Mouse (Mus musculus) frontal cortex, adult (tissue): ENCODE data around the gene Cxcl16.
"Not testable (repeated sequence)": the region's sequence is repeated elsewhere in the genome, so short reads cannot be mapped to it uniquely, and the experiment has no call there.

Experiments
- ATAC-seq: cut with Nextera tagmentation; 2 replicates; pipeline ENCODE4 v1.9.2; 2017; ENCODE audit warnings: mild to moderate bottlenecking, moderate library complexity, mixed read lengths; ENCODE audit not compliant: low TSS enrichment

The Cxcl16 gene

GRCm38 (mm10) chr11:70453261-70454044 lies 6.3 kb downstream of the Cxcl16 start:
- ATAC-seq: no peak

DNA sequence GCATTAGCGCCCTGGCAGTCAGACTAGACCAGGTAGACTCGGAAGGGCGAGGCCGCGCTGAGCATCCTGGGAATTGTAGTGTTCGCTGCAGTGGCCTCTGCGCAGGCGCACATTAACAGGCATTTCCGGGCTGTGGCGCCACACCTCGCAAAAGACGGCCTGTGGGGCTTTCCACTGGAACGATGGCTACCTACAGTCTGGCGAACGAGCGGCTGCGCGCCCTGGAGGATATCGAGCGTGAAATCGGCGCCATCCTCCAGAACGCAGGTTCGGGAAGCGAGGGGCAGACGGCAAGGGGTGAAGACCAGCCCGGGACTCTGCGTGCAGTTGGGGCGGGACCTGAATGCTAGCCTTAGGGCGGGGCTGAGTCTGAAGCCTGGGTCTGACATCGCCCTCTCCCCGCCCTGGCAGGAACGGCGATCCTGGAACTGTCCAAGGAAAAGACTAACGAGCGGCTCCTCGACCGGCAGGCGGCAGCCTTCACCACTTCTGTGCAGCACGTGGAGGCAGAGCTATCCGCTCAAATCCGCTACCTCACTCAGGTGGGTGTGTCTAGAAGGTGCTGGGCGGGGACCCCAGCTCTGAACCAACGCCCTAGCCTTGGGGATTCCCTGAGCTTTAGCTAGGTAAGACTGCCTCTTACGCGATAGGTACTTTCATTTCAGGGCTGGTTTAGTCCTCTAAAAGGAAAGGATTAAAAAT lies 7.8 kb downstream of the Cxcl16 start, which contains the start of gene Med11:
Gene Med11, plus strand, starts transcription at position 123 of the 702 bp plus-strand sequence.
- ATAC-seq: peak; percentile 98

GRCm38 (mm10) chr11:70450926-70451325 lies 8.9 kb downstream of the Cxcl16 start:
- no peak for ATAC-seq

- no peak for ATAC-seq
These were observed 12.4 kb downstream of the Cxcl16 start for GRCm38 (mm10) chr11:70447373-70447772.

GRCm38 (mm10) chr11:70446756-70447155 lies 13.0 kb downstream of the Cxcl16 start:
- no peak for ATAC-seq

GRCm38 (mm10) chr11:70444667-70445066 lies 15.1 kb downstream of the Cxcl16 start:
- ATAC-seq: no peak

GRCm38 (mm10) chr11:70443964-70444363 lies 15.8 kb downstream of the Cxcl16 start:
- no peak for ATAC-seq

- no peak for ATAC-seq
These were observed 17.9 kb downstream of the Cxcl16 start for GRCm38 (mm10) chr11:70441882-70442281.

DNA sequence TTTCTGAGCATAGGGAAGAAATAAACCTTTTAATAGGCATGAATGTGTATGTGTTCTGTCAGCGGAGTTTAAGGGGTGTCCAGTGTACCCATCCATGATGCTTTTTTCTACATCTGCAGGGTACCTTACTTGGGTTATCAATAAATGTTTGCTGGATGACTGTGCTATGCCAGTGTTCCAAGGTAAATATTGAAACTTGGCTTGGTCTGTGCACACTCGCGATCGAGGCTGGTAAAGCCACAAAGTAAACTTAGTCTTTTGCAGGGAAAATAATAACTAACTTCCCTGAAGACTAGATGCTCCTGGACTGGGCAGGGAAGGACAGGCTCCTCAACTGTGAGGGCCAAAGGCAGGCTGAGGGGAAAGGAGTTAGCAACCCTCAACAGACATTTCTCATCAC lies 19.1 kb downstream of the Cxcl16 start:
- ATAC-seq: no peak

- no peak for ATAC-seq
These were observed 20.9 kb downstream of the Cxcl16 start for GRCm38 (mm10) chr11:70438728-70439374.

DNA sequence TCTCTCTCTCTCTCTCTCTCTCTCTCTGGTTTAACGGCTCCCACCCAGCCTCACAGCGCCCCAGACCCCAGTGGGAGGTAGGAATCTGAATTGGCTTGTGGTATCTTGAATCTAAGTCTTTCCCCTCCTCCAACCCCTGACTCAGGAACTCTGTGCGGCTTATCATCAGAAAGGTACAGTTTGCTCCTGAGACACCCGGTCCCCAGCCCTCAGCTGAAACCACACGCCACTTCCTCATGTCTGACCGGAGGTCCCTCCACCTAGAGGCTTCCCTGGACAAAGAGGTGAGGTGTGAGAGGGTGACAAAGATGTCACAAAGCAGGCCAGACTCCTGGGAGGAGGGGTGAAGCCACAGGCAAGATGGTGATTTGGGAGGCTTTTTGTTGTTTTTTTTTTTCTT lies 22.4 kb downstream of the Cxcl16 start:
- no peak for ATAC-seq

DNA sequence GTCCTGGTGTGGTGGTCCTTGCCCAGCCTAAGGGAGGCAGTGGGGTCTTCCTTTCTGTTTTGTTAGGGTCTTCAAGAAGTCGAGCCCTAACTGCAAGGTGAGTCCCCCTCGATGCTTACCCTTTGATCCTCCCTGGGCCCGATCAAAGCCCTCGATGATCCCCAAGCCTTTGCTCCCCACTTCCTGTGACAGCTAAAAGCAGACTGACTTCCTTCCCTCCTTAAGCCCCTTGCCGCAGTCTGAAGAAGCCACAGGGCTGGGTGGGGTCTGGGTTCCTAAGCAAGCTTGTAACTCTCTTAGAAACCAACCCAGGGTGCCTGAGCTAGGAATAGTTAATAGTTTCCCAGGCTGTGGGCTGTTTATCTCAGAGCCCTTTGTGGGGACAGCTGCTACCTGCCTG lies 24.3 kb downstream of the Cxcl16 start:
- no peak for ATAC-seq

GRCm38 (mm10) chr11:70433951-70434350 lies 25.8 kb downstream of the Cxcl16 start:
- no peak for ATAC-seq

DNA sequence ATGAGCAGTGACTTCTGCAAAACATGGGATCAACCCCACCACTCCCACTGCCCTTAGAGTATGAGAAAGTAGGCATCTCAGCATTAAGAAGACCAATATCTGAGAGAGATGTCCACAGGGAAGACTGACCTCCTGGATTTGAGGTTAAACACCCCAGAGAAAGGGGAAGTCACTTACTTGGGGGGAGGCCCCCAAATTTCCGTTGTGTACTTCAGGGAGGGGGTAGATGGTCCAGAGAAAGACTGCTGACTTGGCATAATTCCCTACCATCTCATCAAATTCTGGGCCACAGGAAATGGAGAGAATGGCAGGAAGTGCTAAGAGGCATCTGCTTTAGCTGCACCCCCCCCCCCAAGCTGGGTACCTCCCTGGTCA lies 26.2 kb downstream of the Cxcl16 start:
- ATAC-seq: no peak

- peak; percentile 39 for ATAC-seq
These were observed 26.8 kb downstream of the Cxcl16 start for GRCm38 (mm10) chr11:70432895-70433568.

GRCm38 (mm10) chr11:70432048-70432894 lies 27.5 kb downstream of the Cxcl16 start, which contains the start of gene Arrb2:
Gene Arrb2, plus strand, starts transcription at chr11:70432635.
- peak; percentile 93 for ATAC-seq

DNA sequence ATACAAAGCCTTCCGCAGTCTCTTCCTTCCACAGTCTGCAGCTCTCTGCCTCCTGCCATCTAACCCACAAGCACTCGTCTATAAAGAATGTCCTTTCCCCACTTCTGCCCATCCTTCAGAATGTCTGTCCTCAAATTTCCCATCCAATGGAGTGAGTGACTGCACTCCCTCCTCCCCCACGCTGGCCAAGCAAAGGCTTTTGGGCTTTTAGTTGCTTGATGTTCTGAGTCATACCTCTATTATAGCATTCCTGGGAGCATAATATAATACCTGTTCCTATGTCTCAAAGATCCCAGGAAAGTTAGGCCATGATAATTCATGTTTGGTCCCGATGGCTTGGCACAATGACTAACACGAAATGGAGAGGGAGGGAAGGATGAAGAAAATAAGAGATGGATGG lies 28.2 kb downstream of the Cxcl16 start:
- ATAC-seq: no peak

GRCm38 (mm10) chr11:70426598-70426997 lies 33.2 kb downstream of the Cxcl16 start:
- not testable (repeated sequence) for ATAC-seq

DNA sequence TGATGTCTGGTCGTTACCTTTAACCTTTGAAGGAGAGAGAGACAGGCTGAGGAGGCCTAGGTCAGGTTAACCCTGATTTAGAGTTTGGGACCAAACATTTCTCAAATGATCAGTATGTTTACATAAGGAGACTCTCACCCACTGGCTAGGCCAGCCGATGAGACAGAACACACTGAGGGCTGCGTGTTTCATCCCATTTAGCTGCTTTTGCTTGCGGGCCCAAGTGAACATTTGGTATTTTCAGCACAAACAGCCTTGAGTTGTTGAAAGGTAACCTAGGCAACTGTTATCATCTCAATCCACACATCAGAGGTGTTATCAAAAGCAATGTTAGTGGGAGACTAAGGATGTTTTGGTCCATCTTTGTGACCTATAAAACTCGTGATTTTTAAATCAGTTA lies 40.3 kb downstream of the Cxcl16 start:
- ATAC-seq: no peak

DNA sequence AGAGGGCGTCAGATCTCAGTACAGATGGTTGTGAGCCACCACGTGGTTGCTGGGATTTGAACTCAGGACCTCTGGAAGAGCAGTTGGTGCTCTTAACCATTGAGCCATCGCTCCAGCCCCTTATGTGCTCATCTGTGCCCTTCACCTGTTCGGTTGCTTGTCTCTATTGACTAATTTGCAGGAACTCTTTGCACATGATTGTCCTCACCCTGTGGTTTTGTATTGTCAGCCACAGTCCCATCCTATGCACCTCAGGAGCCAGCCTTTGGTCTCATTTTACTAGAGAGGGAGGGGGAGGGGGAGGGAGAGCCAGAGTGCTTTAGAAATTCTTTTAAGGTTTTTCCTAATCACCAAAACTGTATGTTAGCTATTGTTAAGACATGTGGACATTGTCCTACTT lies 41.6 kb downstream of the Cxcl16 start:
- ATAC-seq: no peak

GRCm38 (mm10) chr11:70413961-70414360 lies 45.8 kb downstream of the Cxcl16 start:
- no peak for ATAC-seq
